Mouse (Mus musculus) effector memory CD4-positive, alpha-beta T cell, adult 5 months (primary cell): ENCODE results near the gene Synm. TPM values are rescaled to one million over a fixed set of nuclear protein-coding genes. Genes with fewer than 3 reads are reported as not detected.

Source experiments
- polyA plus RNA-seq: library from polyadenylated mRNA; unstranded; fragments of 100-300 nt; shearing (Covaris generic); gene quantifications from one replicate; pipeline ENCODE4 v1.2.1, GENCODE M21; 2017

Synm gene
- 0.11 TPM for polyA plus RNA-seq

DNA sequence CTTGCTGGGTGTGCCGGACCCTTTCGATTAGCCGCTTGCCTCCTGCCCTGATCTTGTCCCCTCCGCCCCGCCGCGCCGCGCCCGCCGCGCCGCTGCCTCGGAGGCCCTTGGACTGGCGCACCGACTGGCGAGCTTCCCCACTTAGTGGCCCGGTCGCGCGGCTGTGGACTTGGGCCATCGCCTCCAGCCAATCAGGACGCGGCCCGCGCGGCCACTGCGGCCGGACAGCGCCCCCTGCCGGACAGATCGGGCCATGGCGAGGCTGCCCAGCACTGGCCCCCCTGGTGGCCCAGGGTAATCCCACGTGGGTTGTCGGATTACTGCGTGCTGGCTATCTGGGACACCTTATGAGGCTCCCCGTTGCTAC lies at the start of gene Synm:
TSS of gene Synm (minus strand) at position 114 of the 367 bp plus-strand sequence.

Other genes starting within 250 kb of the Synm start
- 24.0 TPM for gene Lrrc28, start 114.5 kb downstream of the Synm start, polyA plus RNA-seq
- gene Ttc23, start 112.3 kb downstream of the Synm start, polyA plus RNA-seq, result 0.95 TPM
- 7.3 TPM for gene Igf1r, start 193.1 kb upstream of the Synm start, polyA plus RNA-seq